Mouse (Mus musculus) forebrain, embryonic 15.5 days (tissue): ENCODE measurements around the gene Gm9945. TPM values are rescaled to one million over a fixed set of nuclear protein-coding genes. Genes with fewer than 3 reads are reported as not detected.

Experiments
- ATAC-seq: fragments of 200-750 bp; cut with Nextera tagmentation; replicated peaks from 2 replicates; pipeline ENCODE4 v1.8.0; 2017; ENCODE audit warnings: mild to moderate bottlenecking, moderate TSS enrichment, moderate library complexity
- H3K27ac ChIP-seq: fragments of 300-500 bp; sonication (generic); replicated peaks from 2 replicates; pipeline ENCODE4 v1.5.1; 2015; ENCODE audit warnings: mild to moderate bottlenecking, inconsistent platforms
- H3K27me3 ChIP-seq: fragments of 300-500 bp; sonication (generic); 2 replicates; pipeline ENCODE4 v1.6.1; 2015; ENCODE audit warnings: inconsistent platforms
- H3K36me3 ChIP-seq: fragments of 300-500 bp; sonication (generic); 2 replicates; pipeline ENCODE4 v1.6.1; 2015; ENCODE audit warnings: mild to moderate bottlenecking, inconsistent platforms
- H3K4me1 ChIP-seq: fragments of 300-500 bp; sonication (generic); 2 replicates; pipeline ENCODE4 v1.6.1; 2015; ENCODE audit warnings: inconsistent platforms
- H3K4me2 ChIP-seq: fragments of 300-500 bp; sonication (generic); replicated peaks from 2 replicates; pipeline ENCODE4 v1.6.1; 2015; ENCODE audit warnings: mild to moderate bottlenecking, inconsistent platforms
- H3K4me3 ChIP-seq: fragments of 300-500 bp; sonication (generic); 2 replicates; pipeline ENCODE4 v1.5.1; 2015; ENCODE audit warnings: mild to moderate bottlenecking, inconsistent platforms
- H3K9ac ChIP-seq: fragments of 300-500 bp; sonication (generic); replicated peaks from 2 replicates; pipeline ENCODE4 v1.6.1; 2015; ENCODE audit warnings: mild to moderate bottlenecking, inconsistent platforms
- H3K9me3 ChIP-seq: fragments of 300-500 bp; sonication (generic); 2 replicates; pipeline ENCODE4 v1.6.1; 2016; ENCODE audit warnings: inconsistent platforms
- WGBS: fragments of 180-500 bp; shearing (Covaris S2); methylation state at CpG from one replicate; pipeline ENCODE4 v1.1.7; 2015; ENCODE audit warnings: mixed read lengths; 5-methylcytosine and 5-hydroxymethylcytosine counted together
- polyA plus RNA-seq: library from polyadenylated mRNA; unstranded; fragments of >200 nt; fragmentation: Nextera tagmentation; extraction: Ambion mirVana; gene quantifications from 2 replicates; pipeline ENCODE4 v1.2.1, GENCODE M21; 2015

The Gm9945 gene
- polyA plus RNA-seq, result 0.50 TPM in 1 of 2 replicates, not detected in the other

- 4% methylated on average over 40 of the region's 40 CpGs for WGBS
- no peak within 1 kb of the TSS for H3K27ac ChIP-seq
- ATAC-seq, result no peak; the same call in 1 of the 2 replicates
- no peaks in the 10 kb centered on the region for H3K9me3 ChIP-seq
- H3K27me3 ChIP-seq, result peaks cover 39% of the 10 kb centered on the region
- H3K4me1 ChIP-seq, result peaks cover 33% of the 10 kb centered on the region
- peak within 1 kb of the TSS; percentile 57 for H3K9ac ChIP-seq
- H3K4me2 ChIP-seq, result peak within 1 kb of the TSS; percentile 82
- H3K36me3 ChIP-seq, result no peaks in the 10 kb centered on the region
- H3K4me3 ChIP-seq, result peak within 1 kb of the TSS; percentile 50
Measured at GRCm38 (mm10) chr11:53479783-53480301, at the start of gene Gm9945, which contains the start of gene Sowaha. Gene Gm9945, plus strand, starts transcription at chr11:53480166. Gene Sowaha, minus strand, starts transcription at chr11:53480274.

GRCm38 (mm10) chr11:53430300-53430669, 49.7 kb upstream of the Gm9945 start:
- Histone ChIP-seq H3K27ac (peak overlapping the region; percentile 83), H3K36me3 (peaks cover 8% of the 10 kb centered on the region), H3K4me3 (peak overlapping the region; percentile 94), H3K9me3 (no peaks in the 10 kb centered on the region), H3K9ac (peak overlapping the region; percentile 87), H3K4me1 (peaks cover 18% of the 10 kb centered on the region), H3K27me3 (no peaks in the 10 kb centered on the region), H3K4me2 (peak overlapping the region; percentile 90)
- ATAC-seq, result peak; percentile 76; the same call in 1 of the 2 replicates
- WGBS, result under 1% methylated on average over 34 of the region's 34 CpGs

GRCm38 (mm10) chr11:53430670-53431346, 49.2 kb upstream of the Gm9945 start, which contains the start of the genes Uqcrq and Gdf9:
Gene Uqcrq, minus strand, starts transcription at chr11:53430831.
Gene Gdf9, plus strand, starts transcription at chr11:53431023.
- peak within 1 kb of the TSS; percentile 83 for H3K27ac ChIP-seq
- H3K36me3 ChIP-seq, result peaks cover 8% of the 10 kb centered on the region
- ATAC-seq, result peak; percentile 95
- H3K9me3 ChIP-seq, result no peaks in the 10 kb centered on the region
- under 1% methylated on average over 44 of the region's 44 CpGs for WGBS
- peak within 1 kb of the TSS; percentile 94 for H3K4me3 ChIP-seq
- H3K4me2 ChIP-seq, result peak within 1 kb of the TSS; percentile 90
- peak within 1 kb of the TSS; percentile 87 for H3K9ac ChIP-seq
- H3K27me3 ChIP-seq, result no peaks in the 10 kb centered on the region
- peaks cover 18% of the 10 kb centered on the region for H3K4me1 ChIP-seq

DNA sequence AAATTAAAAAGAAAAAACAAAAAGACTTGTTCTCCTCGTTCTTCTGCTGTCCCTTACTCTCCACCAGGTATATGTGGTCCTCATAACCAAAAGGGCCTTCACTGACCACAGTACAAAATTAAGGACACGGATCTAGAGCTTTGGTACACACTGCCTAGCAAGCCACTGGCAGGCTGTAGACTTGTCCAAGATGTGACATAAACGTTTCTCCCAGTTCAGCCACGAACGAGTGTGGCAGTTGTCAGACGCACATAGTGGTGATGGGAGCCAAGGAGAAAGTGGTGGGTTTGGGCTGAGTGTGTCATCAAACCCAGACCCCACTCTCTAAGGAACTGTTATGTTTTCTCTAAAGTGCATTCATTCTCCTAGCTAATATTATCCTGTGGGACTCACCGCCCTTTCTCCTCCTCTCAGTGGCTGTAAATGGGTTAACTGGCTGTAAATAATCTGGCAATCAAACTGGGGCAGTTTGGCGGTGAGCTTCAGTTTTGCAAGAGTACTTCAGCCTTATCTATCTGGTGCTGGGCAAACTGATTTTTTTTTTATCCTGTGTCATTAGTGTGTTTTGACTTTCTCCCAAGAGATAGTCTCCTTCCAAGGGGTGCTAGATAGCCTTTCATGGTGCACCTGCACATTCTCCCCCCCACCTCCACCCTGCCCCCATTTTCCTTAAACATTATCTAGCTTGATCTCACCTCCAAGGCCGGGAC, 48.5 kb upstream of the Gm9945 start:
- Histone ChIP-seq H3K4me1 (peaks cover 18% of the 10 kb centered on the region), H3K4me2 (peak overlapping the region; percentile 90), H3K27ac (peak overlapping the region; percentile 83), H3K27me3 (no peaks in the 10 kb centered on the region), H3K9ac (peak overlapping the region; percentile 39), H3K36me3 (peaks cover 8% of the 10 kb centered on the region), H3K9me3 (no peaks in the 10 kb centered on the region), H3K4me3 (peak overlapping the region; percentile 94)
- no peak; the same call in 1 of the 2 replicates for ATAC-seq
- 10% methylated on average over 9 of the region's 9 CpGs for WGBS

DNA sequence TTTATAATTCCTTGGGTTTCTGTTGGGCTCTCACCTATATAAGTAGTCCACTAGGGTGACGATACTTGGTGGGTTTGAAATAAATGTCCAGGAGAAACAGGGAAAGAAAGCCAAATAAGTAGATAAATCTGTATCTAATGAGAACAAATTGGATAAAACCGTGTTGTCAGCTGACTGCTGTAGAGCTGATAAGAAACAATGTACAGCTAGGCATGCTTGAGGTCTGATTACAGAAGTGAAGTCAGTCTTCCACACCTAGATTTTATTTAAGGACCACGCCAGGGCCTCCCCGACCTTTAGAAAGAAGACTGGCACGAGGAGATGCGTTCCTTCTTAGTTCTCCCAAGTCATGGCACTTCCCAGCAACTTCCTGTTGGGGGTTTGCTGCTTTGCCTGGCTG, 46.9 kb upstream of the Gm9945 start:
- no peak overlapping the region for H3K4me2 ChIP-seq
- peaks cover 18% of the 10 kb centered on the region for H3K4me1 ChIP-seq
- no peak overlapping the region for H3K27ac ChIP-seq
- H3K36me3 ChIP-seq, result peaks cover 8% of the 10 kb centered on the region
- no peaks in the 10 kb centered on the region for H3K9me3 ChIP-seq
- ATAC-seq, result no peak
- 75% methylated on average over 6 of the region's 6 CpGs for WGBS
- no peak overlapping the region for H3K9ac ChIP-seq
- no peaks in the 10 kb centered on the region for H3K27me3 ChIP-seq
- H3K4me3 ChIP-seq, result no peak overlapping the region

DNA sequence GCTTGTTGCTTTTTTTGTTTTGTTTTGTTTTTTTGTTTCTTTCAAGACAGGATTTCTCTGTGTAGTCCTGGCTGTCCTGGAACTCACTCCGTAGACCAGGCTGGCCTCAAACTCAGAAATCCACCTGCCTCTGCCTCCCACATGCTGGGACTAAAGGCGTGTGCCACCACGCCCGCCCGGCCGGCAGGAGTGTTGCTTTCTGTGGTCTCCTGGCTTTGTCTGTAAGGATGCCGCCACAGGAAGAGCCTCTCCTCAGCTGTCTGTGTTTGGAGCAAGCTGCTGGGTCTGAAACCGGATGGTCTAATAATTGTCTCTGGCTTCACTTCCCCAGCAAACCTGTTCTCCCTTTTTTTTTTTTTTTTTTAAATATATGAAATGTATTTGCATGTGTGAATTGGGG, 44.5 kb upstream of the Gm9945 start:
- no peaks in the 10 kb centered on the region for H3K9me3 ChIP-seq
- no peaks in the 10 kb centered on the region for H3K27me3 ChIP-seq
- no peak overlapping the region for H3K27ac ChIP-seq
- peaks cover 7% of the 10 kb centered on the region for H3K4me1 ChIP-seq
- H3K4me2 ChIP-seq, result no peak overlapping the region
- no peak for ATAC-seq
- no peak overlapping the region for H3K9ac ChIP-seq
- WGBS, result 82% methylated on average over 8 of the region's 8 CpGs
- no peaks in the 10 kb centered on the region for H3K36me3 ChIP-seq
- no peak overlapping the region for H3K4me3 ChIP-seq

GRCm38 (mm10) chr11:53436338-53436737, 43.6 kb upstream of the Gm9945 start:
- Histone ChIP-seq H3K27me3 (no peaks in the 10 kb centered on the region), H3K4me1 (peaks cover 4% of the 10 kb centered on the region), H3K4me2 (no peak overlapping the region), H3K36me3 (no peaks in the 10 kb centered on the region), H3K27ac (no peak overlapping the region), H3K4me3 (no peak overlapping the region), H3K9ac (no peak overlapping the region), H3K9me3 (no peaks in the 10 kb centered on the region)
- no peak for ATAC-seq
- whole genome bisulfite sequencing, result 88% methylated on average over 6 of the region's 6 CpGs

- no peak overlapping the region for H3K4me2 ChIP-seq
- no peak overlapping the region for H3K4me3 ChIP-seq
- H3K9me3 ChIP-seq, result no peaks in the 10 kb centered on the region
- H3K27me3 ChIP-seq, result no peaks in the 10 kb centered on the region
- no peak overlapping the region for H3K9ac ChIP-seq
- 60% methylated on average over 12 of the region's 12 CpGs for WGBS
- ATAC-seq, result no peak
- no peaks in the 10 kb centered on the region for H3K4me1 ChIP-seq
- H3K27ac ChIP-seq, result no peak overlapping the region
- no peaks in the 10 kb centered on the region for H3K36me3 ChIP-seq
Measured at GRCm38 (mm10) chr11:53441921-53442320, 38.0 kb upstream of the Gm9945 start.

GRCm38 (mm10) chr11:53443861-53444260, 36.1 kb upstream of the Gm9945 start:
- Histone ChIP-seq H3K4me3 (no peak overlapping the region), H3K36me3 (no peaks in the 10 kb centered on the region), H3K27ac (no peak overlapping the region), H3K4me1 (no peaks in the 10 kb centered on the region), H3K9me3 (no peaks in the 10 kb centered on the region), H3K27me3 (no peaks in the 10 kb centered on the region), H3K9ac (no peak overlapping the region), H3K4me2 (no peak overlapping the region)
- no peak for ATAC-seq
- 48% methylated on average over 6 of the region's 6 CpGs for WGBS

DNA sequence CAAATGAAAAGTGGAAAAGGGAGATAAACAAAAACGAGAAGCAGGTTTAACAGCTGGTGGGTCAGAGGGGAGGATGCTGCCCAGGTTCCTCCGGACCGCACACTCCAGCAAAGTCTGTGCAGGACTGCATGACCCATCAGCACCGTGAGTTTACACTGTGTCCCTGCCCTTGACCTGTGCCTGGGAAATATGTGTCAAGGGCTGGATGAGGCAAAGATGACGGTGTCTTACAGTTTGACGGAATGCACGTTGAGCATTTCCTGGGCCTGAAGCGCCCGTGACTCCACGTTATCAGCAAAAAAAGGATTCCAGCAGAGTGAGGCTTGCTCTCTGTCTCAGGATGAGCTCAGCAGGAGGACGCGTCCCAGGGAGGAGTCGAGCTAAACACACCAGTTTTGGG, 34.4 kb upstream of the Gm9945 start:
- Histone ChIP-seq H3K27ac (no peak overlapping the region), H3K4me1 (no peaks in the 10 kb centered on the region), H3K27me3 (no peaks in the 10 kb centered on the region), H3K9me3 (no peaks in the 10 kb centered on the region), H3K4me2 (no peak overlapping the region), H3K4me3 (no peak overlapping the region), H3K9ac (no peak overlapping the region), H3K36me3 (no peaks in the 10 kb centered on the region)
- ATAC-seq, result no peak
- WGBS, result 66% methylated on average over 13 of the region's 13 CpGs

GRCm38 (mm10) chr11:53446183-53446582, 33.8 kb upstream of the Gm9945 start:
- H3K27ac ChIP-seq, result no peak overlapping the region
- no peak overlapping the region for H3K9ac ChIP-seq
- no peaks in the 10 kb centered on the region for H3K27me3 ChIP-seq
- whole genome bisulfite sequencing, result 88% methylated on average over 13 of the region's 13 CpGs
- H3K9me3 ChIP-seq, result no peaks in the 10 kb centered on the region
- no peaks in the 10 kb centered on the region for H3K4me1 ChIP-seq
- no peak for ATAC-seq
- no peak overlapping the region for H3K4me2 ChIP-seq
- H3K36me3 ChIP-seq, result no peaks in the 10 kb centered on the region
- H3K4me3 ChIP-seq, result no peak overlapping the region

DNA sequence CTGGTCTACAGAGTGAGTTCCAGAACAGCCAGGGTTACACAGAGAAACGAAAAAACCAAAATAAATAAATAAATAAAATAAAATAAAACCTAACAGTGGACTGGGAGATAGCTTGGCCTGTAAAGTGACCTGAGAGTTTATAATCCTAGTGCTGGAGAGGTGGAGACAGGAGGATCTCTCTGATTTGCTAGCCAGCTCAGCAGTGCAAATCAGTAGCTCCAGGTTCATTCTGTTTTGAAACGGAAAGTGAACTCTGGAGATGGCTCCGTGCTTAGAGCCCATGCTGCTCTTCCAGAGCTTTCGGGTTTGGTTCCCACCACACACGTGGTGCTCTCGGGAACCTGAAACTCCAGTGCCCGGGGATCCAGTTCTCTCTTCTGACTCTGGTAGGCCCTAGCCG, 32.0 kb upstream of the Gm9945 start:
- Histone ChIP-seq H3K9me3 (no peaks in the 10 kb centered on the region), H3K36me3 (no peaks in the 10 kb centered on the region), H3K4me3 (no peak overlapping the region), H3K27me3 (no peaks in the 10 kb centered on the region), H3K4me2 (no peak overlapping the region), H3K9ac (no peak overlapping the region), H3K27ac (no peak overlapping the region), H3K4me1 (no peaks in the 10 kb centered on the region)
- 88% methylated on average over 8 of the region's 8 CpGs for WGBS
- no peak for ATAC-seq
